Mouse (Mus musculus) forebrain, embryonic 12.5 days (tissue): ENCODE measurements at regions not wholly inside any gene's neighbourhood (a gene's known extent, or its start where the extent isn't known, plus 50 kb on each side); places are given as distances from the start of the nearest gene placed in this dataset.

Experiments used
- ATAC-seq: fragments of 200-750 bp; cut with Nextera tagmentation; 2 replicates; pipeline ENCODE4 v1.8.0; 2017; ENCODE audit warnings: moderate TSS enrichment; ENCODE audit not compliant: low FRiP score
- H3K27ac ChIP-seq: fragments of 300-500 bp; sonication (generic); 2 replicates; pipeline ENCODE4 v1.5.1; 2016; ENCODE audit warnings: mild to moderate bottlenecking
- H3K27me3 ChIP-seq: fragments of 300-500 bp; sonication (generic); 2 replicates; pipeline ENCODE4 v1.6.1; 2016; ENCODE audit warnings: mild to moderate bottlenecking
- H3K36me3 ChIP-seq: fragments of 300-500 bp; sonication (generic); replicated peaks from 2 replicates; pipeline ENCODE4 v1.6.1; 2016; ENCODE audit warnings: mild to moderate bottlenecking
- H3K4me1 ChIP-seq: fragments of 300-500 bp; sonication (generic); 2 replicates; pipeline ENCODE4 v1.6.1; 2016
- H3K4me2 ChIP-seq: fragments of 300-500 bp; sonication (generic); 2 replicates; pipeline ENCODE4 v1.6.1; 2016; ENCODE audit warnings: mild to moderate bottlenecking, moderate library complexity
- H3K4me3 ChIP-seq: fragments of 300-500 bp; sonication (generic); replicated peaks from 2 replicates; pipeline ENCODE4 v1.5.1; 2016; ENCODE audit warnings: mild to moderate bottlenecking
- H3K9ac ChIP-seq: fragments of 300-500 bp; sonication (generic); 2 replicates; pipeline ENCODE4 v1.6.1; 2016; ENCODE audit warnings: mild to moderate bottlenecking
- H3K9me3 ChIP-seq: fragments of 300-500 bp; sonication (generic); 2 replicates; pipeline ENCODE4 v1.6.1; 2016
- WGBS: fragments of 180-500 bp; shearing (Covaris S2); methylation state at CpG from one replicate; pipeline ENCODE4 v1.1.7; 2016; 5-methylcytosine and 5-hydroxymethylcytosine counted together

DNA sequence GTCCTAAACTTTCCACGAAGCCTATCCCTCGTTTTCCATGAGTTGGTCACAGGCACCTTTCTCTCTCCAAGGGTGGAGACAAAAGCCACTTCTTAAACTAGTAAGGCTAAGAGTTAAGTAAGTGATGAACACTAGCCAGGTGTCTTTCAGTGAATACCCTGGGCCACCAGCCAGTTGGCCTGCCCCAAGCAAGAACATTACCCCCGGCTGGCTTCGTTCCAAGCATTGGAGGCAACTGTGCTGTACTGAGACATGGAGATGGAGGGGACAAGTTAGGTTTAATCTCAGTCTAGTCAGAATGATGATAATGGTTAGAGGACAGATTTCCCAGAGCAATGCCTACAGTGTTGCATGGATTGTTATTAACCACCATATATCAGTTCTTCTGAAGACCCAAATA, 350.6 kb downstream of the Actr3 start:
- H3K9me3 ChIP-seq: no peaks in the 10 kb centered on the region
- 86% methylated on average over 4 of the region's 4 CpGs for WGBS
- H3K4me2 ChIP-seq: no peak overlapping the region
- no peaks in the 10 kb centered on the region for H3K36me3 ChIP-seq
- H3K9ac ChIP-seq: no peak overlapping the region
- no peak overlapping the region for H3K4me3 ChIP-seq
- no peaks in the 10 kb centered on the region for H3K4me1 ChIP-seq
- no peak overlapping the region for H3K27ac ChIP-seq
- no peak for ATAC-seq
- no peaks in the 10 kb centered on the region for H3K27me3 ChIP-seq

GRCm38 (mm10) chr1:125039572-125040326, 395.8 kb downstream of the Actr3 start:
- H3K27ac ChIP-seq: no peak overlapping the region
- H3K9ac ChIP-seq: no peak overlapping the region
- no peak overlapping the region for H3K4me2 ChIP-seq
- 64% methylated on average over 4 of the region's 4 CpGs for WGBS
- no peaks in the 10 kb centered on the region for H3K36me3 ChIP-seq
- no peaks in the 10 kb centered on the region for H3K9me3 ChIP-seq
- H3K4me3 ChIP-seq: no peak overlapping the region
- H3K27me3 ChIP-seq: no peaks in the 10 kb centered on the region
- ATAC-seq: no peak
- H3K4me1 ChIP-seq: no peaks in the 10 kb centered on the region

- H3K4me1 ChIP-seq: no peaks in the 10 kb centered on the region
- ATAC-seq: no peak
- H3K36me3 ChIP-seq: no peaks in the 10 kb centered on the region
- H3K27ac ChIP-seq: no peak overlapping the region
- no peak overlapping the region for H3K9ac ChIP-seq
- no peak overlapping the region for H3K4me3 ChIP-seq
- H3K4me2 ChIP-seq: no peak overlapping the region
- H3K9me3 ChIP-seq: no peaks in the 10 kb centered on the region
- 98% methylated on average over 4 of the region's 4 CpGs for WGBS
- no peaks in the 10 kb centered on the region for H3K27me3 ChIP-seq
These were observed 422.2 kb downstream of the Actr3 start for GRCm38 (mm10) chr1:125013301-125013700.

DNA sequence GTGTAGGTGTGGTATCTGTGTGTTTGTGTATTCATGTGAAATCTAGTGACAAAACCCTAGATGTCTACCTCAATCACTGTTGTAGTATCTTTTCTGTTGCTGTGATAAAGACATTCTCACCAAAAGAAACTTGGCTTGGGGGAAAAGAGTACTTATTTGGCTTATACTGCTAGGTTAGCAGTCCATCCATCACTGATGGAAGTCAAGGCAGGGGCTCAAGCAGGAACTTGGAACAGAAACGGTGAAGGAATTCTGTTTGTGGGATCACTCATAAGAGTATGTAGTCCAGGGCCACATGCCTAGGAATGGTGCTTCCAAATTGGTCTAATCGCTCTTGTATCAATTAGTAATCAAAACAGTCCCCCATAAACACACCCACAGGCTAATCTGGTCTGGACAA, 423.6 kb downstream of the Actr3 start:
- H3K9me3 ChIP-seq: no peaks in the 10 kb centered on the region
- no peak overlapping the region for H3K9ac ChIP-seq
- 83% methylated on average over 2 of the region's 2 CpGs for WGBS
- H3K27me3 ChIP-seq: no peaks in the 10 kb centered on the region
- no peaks in the 10 kb centered on the region for H3K36me3 ChIP-seq
- H3K27ac ChIP-seq: no peak overlapping the region
- no peak overlapping the region for H3K4me2 ChIP-seq
- ATAC-seq: no peak
- H3K4me3 ChIP-seq: no peak overlapping the region
- H3K4me1 ChIP-seq: no peaks in the 10 kb centered on the region

DNA sequence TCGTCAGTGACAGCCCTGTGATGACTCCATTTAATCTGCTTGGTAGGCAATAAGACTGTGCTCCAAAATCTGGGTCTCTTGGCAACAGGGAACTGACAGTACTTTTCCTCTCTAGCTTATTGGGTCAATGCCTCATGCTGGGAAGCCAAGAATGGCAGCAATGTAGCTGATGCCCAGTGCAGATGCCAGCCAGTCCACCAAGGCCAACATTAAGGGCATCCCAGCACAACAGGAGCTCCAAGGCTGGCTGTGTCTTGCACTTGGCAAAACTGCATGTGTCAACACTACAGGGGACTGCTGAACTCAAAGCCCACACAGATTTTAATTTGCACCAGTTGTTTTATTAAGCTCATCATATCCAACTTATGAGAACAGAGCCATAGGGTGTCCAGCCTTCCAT, 437.9 kb downstream of the Actr3 start:
- H3K27ac ChIP-seq: no peak overlapping the region
- ATAC-seq: no peak
- H3K9me3 ChIP-seq: no peaks in the 10 kb centered on the region
- H3K27me3 ChIP-seq: no peaks in the 10 kb centered on the region
- H3K4me3 ChIP-seq: no peak overlapping the region
- H3K36me3 ChIP-seq: no peaks in the 10 kb centered on the region
- H3K4me1 ChIP-seq: no peaks in the 10 kb centered on the region
- H3K9ac ChIP-seq: no peak overlapping the region
- 70% methylated on average over 1 of the region's 1 CpGs for WGBS
- no peak overlapping the region for H3K4me2 ChIP-seq

GRCm38 (mm10) chr1:124950849-124951248, 484.7 kb downstream of the Actr3 start:
- H3K9ac ChIP-seq: no peak overlapping the region
- H3K4me3 ChIP-seq: no peak overlapping the region
- no peak overlapping the region for H3K4me2 ChIP-seq
- no peaks in the 10 kb centered on the region for H3K27me3 ChIP-seq
- H3K27ac ChIP-seq: no peak overlapping the region
- no peaks in the 10 kb centered on the region for H3K36me3 ChIP-seq
- H3K9me3 ChIP-seq: no peaks in the 10 kb centered on the region
- ATAC-seq: no peak
- H3K4me1 ChIP-seq: no peaks in the 10 kb centered on the region

- no peaks in the 10 kb centered on the region for H3K4me1 ChIP-seq
- H3K9ac ChIP-seq: no peak overlapping the region
- no peak overlapping the region for H3K4me2 ChIP-seq
- H3K27ac ChIP-seq: no peak overlapping the region
- H3K27me3 ChIP-seq: no peaks in the 10 kb centered on the region
- H3K36me3 ChIP-seq: no peaks in the 10 kb centered on the region
- ATAC-seq: no peak
- no peak overlapping the region for H3K4me3 ChIP-seq
- H3K9me3 ChIP-seq: no peaks in the 10 kb centered on the region
These were observed 531.2 kb downstream of the Actr3 start for GRCm38 (mm10) chr1:124904373-124904772.

DNA sequence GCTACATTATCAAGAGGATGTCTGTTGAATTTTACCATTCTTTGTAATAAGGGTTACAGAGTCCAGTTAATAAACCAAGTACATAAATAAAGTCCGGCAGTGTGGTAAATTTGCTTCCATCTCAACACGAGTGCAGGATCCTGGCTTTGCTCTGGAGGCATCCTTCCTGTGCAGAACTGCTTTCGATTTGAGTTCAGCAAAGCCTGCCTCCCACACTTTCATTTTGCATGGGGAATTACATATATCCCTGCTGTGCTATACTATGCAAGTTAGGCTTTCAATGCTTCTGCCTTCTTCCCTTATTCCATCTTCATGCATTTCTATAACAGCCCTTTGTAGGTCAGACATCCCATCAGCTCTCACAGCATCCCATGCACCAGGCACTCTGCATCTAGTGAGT, 564.4 kb downstream of the Actr3 start:
- Histone ChIP-seq H3K27me3 (no peaks in the 10 kb centered on the region), H3K9me3 (no peaks in the 10 kb centered on the region), H3K27ac (no peak overlapping the region), H3K36me3 (no peaks in the 10 kb centered on the region), H3K4me2 (no peak overlapping the region), H3K9ac (no peak overlapping the region), H3K4me3 (no peak overlapping the region), H3K4me1 (no peaks in the 10 kb centered on the region)
- WGBS: 92% methylated on average over 3 of the region's 3 CpGs
- ATAC-seq: no peak

GRCm38 (mm10) chr1:124866248-124866647, 569.3 kb downstream of the Actr3 start:
- H3K9me3 ChIP-seq: no peaks in the 10 kb centered on the region
- H3K36me3 ChIP-seq: no peaks in the 10 kb centered on the region
- no peaks in the 10 kb centered on the region for H3K4me1 ChIP-seq
- H3K27me3 ChIP-seq: no peaks in the 10 kb centered on the region
- H3K4me2 ChIP-seq: no peak overlapping the region
- 82% methylated on average over 3 of the region's 3 CpGs for WGBS
- ATAC-seq: no peak
- no peak overlapping the region for H3K4me3 ChIP-seq
- H3K9ac ChIP-seq: no peak overlapping the region
- H3K27ac ChIP-seq: no peak overlapping the region

- no peaks in the 10 kb centered on the region for H3K27me3 ChIP-seq
- no peak overlapping the region for H3K9ac ChIP-seq
- 63% methylated on average over 6 of the region's 6 CpGs for WGBS
- no peaks in the 10 kb centered on the region for H3K36me3 ChIP-seq
- no peak for ATAC-seq
- H3K9me3 ChIP-seq: no peaks in the 10 kb centered on the region
- no peak overlapping the region for H3K4me2 ChIP-seq
- H3K4me1 ChIP-seq: no peaks in the 10 kb centered on the region
- no peak overlapping the region for H3K27ac ChIP-seq
- H3K4me3 ChIP-seq: no peak overlapping the region
These were observed 589.8 kb downstream of the Actr3 start for GRCm38 (mm10) chr1:124845681-124846080.

DNA sequence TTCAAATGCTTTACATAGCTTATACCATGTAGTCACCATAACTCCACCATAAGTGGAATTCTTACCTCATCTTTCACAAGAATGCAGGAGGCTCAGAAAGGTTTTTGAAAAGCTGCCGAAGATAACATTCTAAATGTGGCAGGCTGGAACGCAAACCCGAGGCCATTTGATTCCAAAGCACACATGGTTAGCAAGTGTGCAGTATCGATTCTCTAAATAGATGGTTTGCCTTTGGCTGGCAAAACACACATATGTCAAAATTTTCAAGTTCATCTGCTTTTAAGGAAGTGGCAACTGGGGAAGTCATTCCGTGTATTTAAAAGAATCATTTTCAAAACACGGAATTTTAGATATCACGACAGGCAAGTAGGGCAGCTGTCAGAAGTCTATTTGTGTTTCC, 609.8 kb downstream of the Actr3 start:
- Histone ChIP-seq H3K36me3 (no peaks in the 10 kb centered on the region), H3K27me3 (no peaks in the 10 kb centered on the region), H3K9me3 (no peaks in the 10 kb centered on the region), H3K27ac (no peak overlapping the region), H3K4me1 (no peaks in the 10 kb centered on the region), H3K4me3 (no peak overlapping the region), H3K4me2 (no peak overlapping the region), H3K9ac (no peak overlapping the region)
- 91% methylated on average over 7 of the region's 7 CpGs for WGBS
- ATAC-seq: no peak

- ATAC-seq: 0 out of 2 replicates have a peak, but pooled peaks have one; percentile 36
- no peak overlapping the region for H3K27ac ChIP-seq
- WGBS: 45% methylated on average over 2 of the region's 2 CpGs
- H3K27me3 ChIP-seq: no peaks in the 10 kb centered on the region
- H3K4me2 ChIP-seq: no peak overlapping the region
- no peaks in the 10 kb centered on the region for H3K4me1 ChIP-seq
- H3K9ac ChIP-seq: no peak overlapping the region
- H3K9me3 ChIP-seq: no peaks in the 10 kb centered on the region
- H3K36me3 ChIP-seq: no peaks in the 10 kb centered on the region
- H3K4me3 ChIP-seq: no peak overlapping the region
These were observed 642.5 kb downstream of the Actr3 start for GRCm38 (mm10) chr1:124793026-124793425.

DNA sequence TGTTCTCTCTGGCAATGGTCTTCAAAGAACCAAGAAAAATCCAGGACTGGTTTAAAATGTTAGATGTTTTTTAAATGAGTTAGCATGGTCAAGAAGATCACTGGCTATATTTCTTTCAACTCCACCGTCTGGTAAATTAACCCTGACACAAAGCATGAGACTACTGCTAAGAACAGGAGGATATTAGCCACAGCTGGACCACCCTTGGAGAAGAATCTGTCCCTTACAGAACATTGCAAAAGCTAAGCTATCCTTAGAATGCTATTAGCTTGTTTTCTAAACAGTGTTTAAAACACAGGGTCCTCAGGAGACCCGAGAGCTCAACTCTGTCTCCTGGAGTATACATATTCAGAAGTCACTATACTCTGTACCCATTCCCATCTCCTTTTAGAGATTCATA, 644.9 kb downstream of the Actr3 start:
- H3K27me3 ChIP-seq: no peaks in the 10 kb centered on the region
- H3K4me2 ChIP-seq: no peak overlapping the region
- H3K27ac ChIP-seq: no peak overlapping the region
- no peak overlapping the region for H3K4me3 ChIP-seq
- H3K4me1 ChIP-seq: no peaks in the 10 kb centered on the region
- H3K9me3 ChIP-seq: no peaks in the 10 kb centered on the region
- no peak for ATAC-seq
- no peaks in the 10 kb centered on the region for H3K36me3 ChIP-seq
- no peak overlapping the region for H3K9ac ChIP-seq
- 70% methylated on average over 2 of the region's 2 CpGs for WGBS
